Mouse (Mus musculus): ENCODE data around the gene Tmem30b. TPM values are rescaled to one million over a fixed set of nuclear protein-coding genes. Genes with fewer than 3 reads are reported as not detected.
A peak's percentile ranks its signal among the peaks of the same experiment; 100 is the strongest.

Gene Tmem30b
- 14.8 and 17.5 TPM in 2 replicates for polyA plus RNA-seq (2015; fragmentation: Nextera tagmentation; extraction: Ambion mirVana)

GRCm38 (mm10) chr12:73546086-73546711 is at the start of gene Tmem30b:
Gene Tmem30b, minus strand, starts transcription at chr12:73546392.
- peak within 1 kb of the TSS; percentile 53 for H3K9ac ChIP-seq
- 1% methylated on average over 50 of the region's 61 CpGs for WGBS
- H3K36me3 ChIP-seq = no peaks in the 10 kb centered on the region
- peaks cover 32% of the 10 kb centered on the region for H3K27me3 ChIP-seq
- peak; percentile 87 for ATAC-seq (ENCODE audit: insufficient number of reproducible peaks, low FRiP score, low TSS enrichment, low read depth)
- H3K9me3 ChIP-seq (replicated peaks) = no peaks in the 10 kb centered on the region
- H3K4me3 ChIP-seq (replicated peaks) = peak within 1 kb of the TSS; percentile 54
- peak within 1 kb of the TSS; percentile 71 for H3K4me2 ChIP-seq (replicated peaks)
- peak within 1 kb of the TSS; percentile 75 for H3K27ac ChIP-seq (replicated peaks)
- H3K4me1 ChIP-seq = peaks cover 20% of the 10 kb centered on the region

- H3K9ac ChIP-seq = no peak overlapping the region
- ATAC-seq (ENCODE audit: insufficient number of reproducible peaks, low FRiP score, low TSS enrichment, low read depth) = no peak
- no peak overlapping the region for H3K4me3 ChIP-seq (replicated peaks)
- H3K27me3 ChIP-seq = no peaks in the 10 kb centered on the region
- no peak overlapping the region for H3K4me2 ChIP-seq (replicated peaks)
- H3K36me3 ChIP-seq = no peaks in the 10 kb centered on the region
- H3K4me1 ChIP-seq = 0 out of 2 replicates have a peak, but pooled peaks cover 5% of the 10 kb centered on the region
- H3K27ac ChIP-seq (replicated peaks) = no peak overlapping the region
- no peaks in the 10 kb centered on the region for H3K9me3 ChIP-seq (replicated peaks)
- WGBS = 71% methylated on average over 8 of the region's 8 CpGs
These were observed 49.0 kb upstream of the Tmem30b start for GRCm38 (mm10) chr12:73595226-73595625.

GRCm38 (mm10) chr12:73594177-73594745 is 48.1 kb upstream of the Tmem30b start:
- Histone ChIP-seq H3K9me3 (replicated peaks) (no peaks in the 10 kb centered on the region), H3K9ac (no peak overlapping the region), H3K4me1 (0 out of 2 replicates have a peak, but pooled peaks cover 5% of the 10 kb centered on the region), H3K36me3 (no peaks in the 10 kb centered on the region), H3K27me3 (no peaks in the 10 kb centered on the region), H3K4me3 (replicated peaks) (no peak overlapping the region), H3K27ac (replicated peaks) (no peak overlapping the region), H3K4me2 (replicated peaks) (no peak overlapping the region)
- ATAC-seq (ENCODE audit: insufficient number of reproducible peaks, low FRiP score, low TSS enrichment, low read depth) = no peak
- WGBS = 78% methylated on average over 9 of the region's 9 CpGs

GRCm38 (mm10) chr12:73593021-73593798 is 47.0 kb upstream of the Tmem30b start:
- 75% methylated on average over 12 of the region's 12 CpGs for WGBS
- H3K9me3 ChIP-seq (replicated peaks) = no peaks in the 10 kb centered on the region
- no peak overlapping the region for H3K9ac ChIP-seq
- no peak for ATAC-seq (ENCODE audit: insufficient number of reproducible peaks, low FRiP score, low TSS enrichment, low read depth)
- H3K36me3 ChIP-seq = no peaks in the 10 kb centered on the region
- H3K4me1 ChIP-seq = 0 out of 2 replicates have a peak, but pooled peaks cover 3% of the 10 kb centered on the region
- no peak overlapping the region for H3K27ac ChIP-seq (replicated peaks)
- H3K4me2 ChIP-seq (replicated peaks) = no peak overlapping the region
- H3K4me3 ChIP-seq (replicated peaks) = no peak overlapping the region
- H3K27me3 ChIP-seq = no peaks in the 10 kb centered on the region

GRCm38 (mm10) chr12:73591625-73592024 is 45.4 kb upstream of the Tmem30b start:
- Histone ChIP-seq H3K27ac (replicated peaks) (no peak overlapping the region), H3K36me3 (no peaks in the 10 kb centered on the region), H3K4me3 (replicated peaks) (no peak overlapping the region), H3K4me2 (replicated peaks) (no peak overlapping the region), H3K9ac (no peak overlapping the region), H3K4me1 (no peaks in the 10 kb centered on the region), H3K9me3 (replicated peaks) (no peaks in the 10 kb centered on the region), H3K27me3 (no peaks in the 10 kb centered on the region)
- WGBS = 83% methylated on average over 6 of the region's 11 CpGs
- no peak for ATAC-seq (ENCODE audit: insufficient number of reproducible peaks, low FRiP score, low TSS enrichment, low read depth)

GRCm38 (mm10) chr12:73590627-73591276 is 44.6 kb upstream of the Tmem30b start:
- H3K27me3 ChIP-seq = no peaks in the 10 kb centered on the region
- H3K27ac ChIP-seq (replicated peaks) = no peak overlapping the region
- no peaks in the 10 kb centered on the region for H3K9me3 ChIP-seq (replicated peaks)
- WGBS = 83% methylated on average over 15 of the region's 15 CpGs
- no peak overlapping the region for H3K4me2 ChIP-seq (replicated peaks)
- no peak overlapping the region for H3K4me3 ChIP-seq (replicated peaks)
- H3K36me3 ChIP-seq = no peaks in the 10 kb centered on the region
- H3K4me1 ChIP-seq = peaks cover 6% of the 10 kb centered on the region
- H3K9ac ChIP-seq = no peak overlapping the region
- no peak for ATAC-seq (ENCODE audit: insufficient number of reproducible peaks, low FRiP score, low TSS enrichment, low read depth)

- H3K4me1 ChIP-seq = peaks cover 18% of the 10 kb centered on the region
- WGBS = 60% methylated on average over 3 of the region's 3 CpGs
- H3K9ac ChIP-seq = no peak overlapping the region
- no peaks in the 10 kb centered on the region for H3K9me3 ChIP-seq (replicated peaks)
- no peaks in the 10 kb centered on the region for H3K36me3 ChIP-seq
- no peak for ATAC-seq (ENCODE audit: insufficient number of reproducible peaks, low FRiP score, low TSS enrichment, low read depth)
- H3K4me2 ChIP-seq (replicated peaks) = no peak overlapping the region
- H3K27me3 ChIP-seq = no peaks in the 10 kb centered on the region
- no peak overlapping the region for H3K27ac ChIP-seq (replicated peaks)
- 0 out of 2 replicates have a peak overlapping the region, but pooled peaks have one; percentile 0 for H3K4me3 ChIP-seq (replicated peaks)
These were observed 41.1 kb upstream of the Tmem30b start for GRCm38 (mm10) chr12:73587262-73587661.

GRCm38 (mm10) chr12:73585850-73586249 is 39.7 kb upstream of the Tmem30b start:
- Histone ChIP-seq H3K4me1 (peaks cover 18% of the 10 kb centered on the region), H3K27ac (replicated peaks) (0 out of 2 replicates have a peak overlapping the region, but pooled peaks have one; percentile 19), H3K27me3 (no peaks in the 10 kb centered on the region), H3K9ac (peak overlapping the region; percentile 70; the same call in 1 of the 2 replicates), H3K4me3 (replicated peaks) (peak overlapping the region; percentile 80), H3K9me3 (replicated peaks) (no peaks in the 10 kb centered on the region), H3K4me2 (replicated peaks) (peak overlapping the region; percentile 88), H3K36me3 (no peaks in the 10 kb centered on the region)
- no peak for ATAC-seq (ENCODE audit: insufficient number of reproducible peaks, low FRiP score, low TSS enrichment, low read depth)
- 2% methylated on average over 7 of the region's 7 CpGs for WGBS

GRCm38 (mm10) chr12:73585241-73585801 is 39.1 kb upstream of the Tmem30b start:
- WGBS = under 1% methylated on average over 33 of the region's 33 CpGs
- H3K27ac ChIP-seq (replicated peaks) = peak overlapping the region; percentile 84
- H3K27me3 ChIP-seq = no peaks in the 10 kb centered on the region
- ATAC-seq (ENCODE audit: insufficient number of reproducible peaks, low FRiP score, low TSS enrichment, low read depth) = peak; percentile 29; the same call in 1 of the 2 replicates
- no peaks in the 10 kb centered on the region for H3K36me3 ChIP-seq
- peaks cover 18% of the 10 kb centered on the region for H3K4me1 ChIP-seq
- H3K4me2 ChIP-seq (replicated peaks) = peak overlapping the region; percentile 88
- peak overlapping the region; percentile 80 for H3K4me3 ChIP-seq (replicated peaks)
- H3K9ac ChIP-seq = peak overlapping the region; percentile 70
- H3K9me3 ChIP-seq (replicated peaks) = no peaks in the 10 kb centered on the region

GRCm38 (mm10) chr12:73584610-73585240 is 38.5 kb upstream of the Tmem30b start, which contains the start of gene Prkch:
Gene Prkch, plus strand, starts transcription at chr12:73584796.
- Histone ChIP-seq H3K27ac (replicated peaks) (peak within 1 kb of the TSS; percentile 84), H3K4me1 (peaks cover 18% of the 10 kb centered on the region), H3K4me2 (replicated peaks) (peak within 1 kb of the TSS; percentile 88), H3K9me3 (replicated peaks) (no peaks in the 10 kb centered on the region), H3K36me3 (no peaks in the 10 kb centered on the region), H3K27me3 (no peaks in the 10 kb centered on the region), H3K9ac (peak within 1 kb of the TSS; percentile 70), H3K4me3 (replicated peaks) (peak within 1 kb of the TSS; percentile 80)
- ATAC-seq (ENCODE audit: insufficient number of reproducible peaks, low FRiP score, low TSS enrichment, low read depth) = peak; percentile 88
- under 1% methylated on average over 58 of the region's 61 CpGs for WGBS

All from embryonic facial prominence, embryonic 15.5 days (tissue).